Mouse (Mus musculus) kidney, embryonic 16.5 days (tissue): Measurements from ENCODE around the gene Chac1. TPM values are rescaled to one million over a fixed set of nuclear protein-coding genes. Genes with fewer than 3 reads are reported as not detected.

Source experiments
- ATAC-seq: fragments of 200-750 bp; cut with Nextera tagmentation; 2 replicates; pipeline ENCODE4 v1.8.0; 2017; ENCODE audit warnings: moderate TSS enrichment; ENCODE audit not compliant: low FRiP score, low TSS enrichment
- H3K27ac ChIP-seq: fragments of 300-500 bp; sonication (generic); 2 replicates; pipeline ENCODE4 v1.5.1; 2014; ENCODE audit warnings: low read length
- H3K27me3 ChIP-seq: fragments of 300-500 bp; sonication (generic); 2 replicates; pipeline ENCODE4 v1.6.1; 2014; ENCODE audit warnings: low read length, control low read depth, mixed read lengths; ENCODE audit not compliant: insufficient read depth
- H3K36me3 ChIP-seq: fragments of 300-500 bp; sonication (generic); 2 replicates; pipeline ENCODE4 v1.6.1; 2014; ENCODE audit warnings: low read length, control low read depth, mixed read lengths; ENCODE audit not compliant: insufficient read depth
- H3K4me1 ChIP-seq: fragments of 300-500 bp; sonication (generic); 2 replicates; pipeline ENCODE4 v1.6.1; 2014; ENCODE audit warnings: low read length, control low read depth, mixed read lengths; ENCODE audit not compliant: insufficient read depth
- H3K4me2 ChIP-seq: fragments of 300-500 bp; sonication (generic); replicated peaks from 2 replicates; pipeline ENCODE4 v1.6.1; 2014; ENCODE audit warnings: low read depth, low read length
- H3K4me3 ChIP-seq: fragments of 300-500 bp; sonication (generic); 2 replicates; pipeline ENCODE4 v1.5.1; 2014; ENCODE audit warnings: mild to moderate bottlenecking, low read length
- H3K9ac ChIP-seq: fragments of 300-500 bp; sonication (generic); replicated peaks from 2 replicates; pipeline ENCODE4 v1.6.1; 2014; ENCODE audit warnings: low read length
- H3K9me3 ChIP-seq: fragments of 300-500 bp; sonication (generic); 2 replicates; pipeline ENCODE4 v1.6.1; 2016; ENCODE audit warnings: low read length, control low read depth
- WGBS: fragments of 180-500 bp; shearing (Covaris S2); extraction: QIAGEN DNeasy Blood & Tissue Kit; methylation state at CpG from one replicate; pipeline ENCODE4 v1.1.7; 2014; 5-methylcytosine and 5-hydroxymethylcytosine counted together
- polyA plus RNA-seq: library from polyadenylated mRNA; unstranded; fragments of >200 nt; fragmentation: Nextera tagmentation; extraction: Ambion mirVana; gene quantifications from 2 replicates; pipeline ENCODE4 v1.2.1, GENCODE M21; 2015

Gene Chac1
- 0.86 and 1.3 TPM in 2 replicates for polyA plus RNA-seq

- WGBS: 5% methylated on average over 58 of the region's 58 CpGs
- H3K27ac ChIP-seq: no peak within 1 kb of the TSS
- H3K9me3 ChIP-seq: no peaks in the 10 kb centered on the region
- peak within 1 kb of the TSS; percentile 53 for H3K9ac ChIP-seq
- H3K4me1 ChIP-seq: peaks cover 5% of the 10 kb centered on the region
- peak within 1 kb of the TSS; percentile 56 for H3K4me3 ChIP-seq
- peak within 1 kb of the TSS; percentile 76 for H3K4me2 ChIP-seq
- H3K36me3 ChIP-seq: no peaks in the 10 kb centered on the region
- peaks cover 7% of the 10 kb centered on the region; the same call in 1 of the 2 replicates for H3K27me3 ChIP-seq
- ATAC-seq: peak; percentile 94
These were observed at the start of gene Chac1 for GRCm38 (mm10) chr2:119350555-119351486. Gene Chac1 (plus strand): TSS chr2:119351229.

GRCm38 (mm10) chr2:119302876-119303275 is 48.2 kb upstream of the Chac1 start:
- 74% methylated on average over 6 of the region's 6 CpGs for WGBS
- H3K27me3 ChIP-seq: no peaks in the 10 kb centered on the region
- no peaks in the 10 kb centered on the region for H3K9me3 ChIP-seq
- peaks cover 9% of the 10 kb centered on the region for H3K36me3 ChIP-seq
- no peak overlapping the region for H3K27ac ChIP-seq
- no peak for ATAC-seq
- peaks cover 29% of the 10 kb centered on the region for H3K4me1 ChIP-seq
- H3K4me2 ChIP-seq: no peak overlapping the region
- no peak overlapping the region for H3K4me3 ChIP-seq
- no peak overlapping the region for H3K9ac ChIP-seq

- Histone ChIP-seq H3K9me3 (no peaks in the 10 kb centered on the region), H3K27ac (peak overlapping the region; percentile 60; the same call in 1 of the 2 replicates), H3K9ac (no peak overlapping the region), H3K4me3 (no peak overlapping the region), H3K4me2 (no peak overlapping the region), H3K36me3 (no peaks in the 10 kb centered on the region), H3K4me1 (peaks cover 24% of the 10 kb centered on the region), H3K27me3 (no peaks in the 10 kb centered on the region)
- WGBS: 55% methylated on average over 3 of the region's 3 CpGs
- no peak for ATAC-seq
These were observed 46.6 kb upstream of the Chac1 start for GRCm38 (mm10) chr2:119304391-119304790.

- WGBS: 10% methylated on average over 3 of the region's 3 CpGs
- no peaks in the 10 kb centered on the region for H3K27me3 ChIP-seq
- 0 out of 2 replicates have a peak overlapping the region, but pooled peaks have one; percentile 60 for H3K27ac ChIP-seq
- no peak overlapping the region for H3K4me3 ChIP-seq
- peaks cover 23% of the 10 kb centered on the region for H3K4me1 ChIP-seq
- H3K36me3 ChIP-seq: no peaks in the 10 kb centered on the region
- ATAC-seq: peak; percentile 90
- H3K4me2 ChIP-seq: no peak overlapping the region
- H3K9ac ChIP-seq: no peak overlapping the region
- no peaks in the 10 kb centered on the region for H3K9me3 ChIP-seq
These were observed 46.2 kb upstream of the Chac1 start for GRCm38 (mm10) chr2:119304798-119305208.

GRCm38 (mm10) chr2:119311544-119311943 is 39.5 kb upstream of the Chac1 start:
- H3K9me3 ChIP-seq: peaks cover 4% of the 10 kb centered on the region; the same call in 1 of the 2 replicates
- ATAC-seq: peak; percentile 46; the same call in 1 of the 2 replicates
- 22% methylated on average over 12 of the region's 12 CpGs for WGBS
- H3K9ac ChIP-seq: no peak overlapping the region
- no peaks in the 10 kb centered on the region for H3K27me3 ChIP-seq
- no peak overlapping the region for H3K4me3 ChIP-seq
- H3K27ac ChIP-seq: peak overlapping the region; percentile 66; the same call in 1 of the 2 replicates
- no peaks in the 10 kb centered on the region for H3K36me3 ChIP-seq
- H3K4me2 ChIP-seq: no peak overlapping the region; the same call in 1 of the 2 replicates
- peaks cover 21% of the 10 kb centered on the region for H3K4me1 ChIP-seq

- Histone ChIP-seq H3K9me3 (peaks cover 4% of the 10 kb centered on the region; the same call in 1 of the 2 replicates), H3K27me3 (no peaks in the 10 kb centered on the region), H3K4me2 (no peak overlapping the region), H3K9ac (no peak overlapping the region), H3K4me1 (peaks cover 21% of the 10 kb centered on the region), H3K27ac (0 out of 2 replicates have a peak overlapping the region, but pooled peaks have one; percentile 66), H3K4me3 (no peak overlapping the region), H3K36me3 (no peaks in the 10 kb centered on the region)
- 56% methylated on average over 2 of the region's 2 CpGs for WGBS
- 0 out of 2 replicates have a peak, but pooled peaks have one; percentile 12 for ATAC-seq
These were observed 38.6 kb upstream of the Chac1 start for GRCm38 (mm10) chr2:119312380-119312958.

GRCm38 (mm10) chr2:119313780-119314479 is 37.1 kb upstream of the Chac1 start:
- H3K4me2 ChIP-seq: no peak overlapping the region
- H3K36me3 ChIP-seq: no peaks in the 10 kb centered on the region
- 22% methylated on average over 10 of the region's 10 CpGs for WGBS
- peaks cover 4% of the 10 kb centered on the region; the same call in 1 of the 2 replicates for H3K9me3 ChIP-seq
- peak; percentile 60 for ATAC-seq
- H3K27ac ChIP-seq: peak overlapping the region; percentile 43; the same call in 1 of the 2 replicates
- H3K4me1 ChIP-seq: peaks cover 29% of the 10 kb centered on the region
- no peaks in the 10 kb centered on the region for H3K27me3 ChIP-seq
- H3K9ac ChIP-seq: 0 out of 2 replicates have a peak overlapping the region, but pooled peaks have one; percentile 12
- H3K4me3 ChIP-seq: no peak overlapping the region

- WGBS: 83% methylated on average over 12 of the region's 12 CpGs
- H3K4me3 ChIP-seq: no peak overlapping the region
- peaks cover 29% of the 10 kb centered on the region for H3K4me1 ChIP-seq
- peaks cover 4% of the 10 kb centered on the region; the same call in 1 of the 2 replicates for H3K9me3 ChIP-seq
- H3K4me2 ChIP-seq: no peak overlapping the region
- no peaks in the 10 kb centered on the region for H3K36me3 ChIP-seq
- peak overlapping the region; percentile 43; the same call in 1 of the 2 replicates for H3K27ac ChIP-seq
- H3K27me3 ChIP-seq: no peaks in the 10 kb centered on the region
- H3K9ac ChIP-seq: no peak overlapping the region
- ATAC-seq: no peak
These were observed 36.2 kb upstream of the Chac1 start for GRCm38 (mm10) chr2:119314742-119315310.
